Mouse (Mus musculus) lung, adult 2 months (tissue): Measurements from ENCODE around the gene Gm47289.

Experiments
- CTCF ChIP-seq: fragments of 200-500 bp; IDR thresholded peaks from 2 replicates; pipeline ENCODE4 v1.5.1; 2011; ENCODE audit warnings: mild to moderate bottlenecking, low read length, control low read depth; ENCODE audit not compliant: insufficient read depth
- POLR2A ChIP-seq: fragments of 200-500 bp; IDR thresholded peaks from 2 replicates; pipeline ENCODE4 v1.6.1; 2011; ENCODE audit warnings: low read depth, mild to moderate bottlenecking, control low read depth, low read length, borderline replicate concordance; ENCODE audit errors: extremely low read depth

- TF ChIP-seq POLR2A (no peak), CTCF (peak; percentile 54)
Measured at GRCm38 (mm10) chr9:119156278-119157201, 2.4 kb upstream of the Gm47289 start, which contains the start of gene Acaa1b.
